Mouse (Mus musculus) heart, postnatal 0 days (tissue): Measurements from ENCODE around the gene Gamt.

ENCODE experiments used
- CTCF ChIP-seq: IDR thresholded peaks from 2 replicates; pipeline ENCODE4 v1.5.1; 2016; ENCODE audit warnings: antibody characterized with exemption, control low read depth, low read depth
- EP300 ChIP-seq: IDR thresholded peaks from 2 replicates; pipeline ENCODE4 v1.6.1; 2016; ENCODE audit warnings: antibody characterized with exemption, low read depth

DNA sequence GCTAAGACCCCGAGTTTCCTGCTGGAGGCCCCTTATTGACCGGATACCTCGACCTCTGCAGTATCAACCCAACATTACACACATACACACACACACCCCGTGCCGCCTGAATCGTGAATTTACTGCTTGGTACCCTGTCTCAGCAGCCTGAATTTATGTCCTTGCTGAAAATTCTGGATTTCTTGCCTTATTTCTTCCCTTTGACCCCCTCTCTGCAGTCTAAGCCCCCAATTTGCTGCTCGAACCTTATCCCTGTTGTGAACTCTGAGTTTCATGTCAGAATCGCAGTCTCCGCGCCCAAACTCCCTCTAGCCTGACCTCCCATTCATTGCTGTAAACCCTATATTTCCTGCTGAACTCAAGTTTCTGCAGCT is 33.7 kb downstream of the Gamt start:
- TF ChIP-seq EP300, result no peak
- TF ChIP-seq CTCF, result no peak
